ENCODE assay signal across 9 mouse cellular contexts in genomic region chr11:53769185-53769576, GRCm38 (mm10). TPM values are rescaled to one million over a fixed set of nuclear protein-coding genes. Genes with fewer than 3 reads are reported as not detected.
A peak's percentile ranks its signal among the peaks of the same experiment; 100 is the strongest.
DNase-seq lines count a peak whose midpoint lies in the region; ATAC-seq and TF ChIP-seq lines count a peak whose summit lies in the region.
"Had no signal": no experiment of that assay in that cellular context is flagged by ENCODE, and none has a peak within 500 bp of the region (broad histone marks: within the 10 kb centered on the region; RNA-seq: fewer than 3 reads in every experiment).

No protein-coding gene starts in this region.

- H3K4me2 ChIP-seq in heart, embryonic 16.5 days (ENCODE audit: low read depth, low read length): peak overlapping the region; percentile 65
- H3K4me2 ChIP-seq in liver, postnatal 0 days (ENCODE audit: low read depth, low read length): peak overlapping the region; percentile 79

- no peak for TF ChIP-seq POLR2A in heart, adult 2 months (IDR thresholded peaks at IDR 0.05; ENCODE audit: insufficient read depth, low read depth, low read length)

- peak; percentile 4 for ATAC-seq in CD4-positive, CD25-positive, alpha-beta regulatory T cell, adult 4 months
- no peak for ATAC-seq in heart, embryonic 16.5 days (replicated peaks; ENCODE audit: extremely low read depth, insufficient read depth, low FRiP score)
- ATAC-seq in liver, postnatal 0 days: no peak
- ATAC-seq in erythroblast, adult 5-6 weeks (replicated peaks; ENCODE audit: low FRiP score, poor library complexity, severe bottlenecking): no peak

- H3K27me3 ChIP-seq in heart, adult 2 months (ENCODE audit: control insufficient read depth, insufficient read depth, low read length): no peaks in the 10 kb centered on the region
- H3K27me3 ChIP-seq in heart, embryonic 16.5 days (ENCODE audit: control insufficient read depth, insufficient read depth, low read length): no peaks in the 10 kb centered on the region
- H3K27me3 ChIP-seq in liver, postnatal 0 days (ENCODE audit: insufficient read depth, low read length): no peaks in the 10 kb centered on the region

- no peaks in the 10 kb centered on the region for H3K9me3 ChIP-seq in heart, embryonic 16.5 days (replicated peaks; ENCODE audit: control insufficient read depth, low read length)
- H3K9me3 ChIP-seq in liver, postnatal 0 days (ENCODE audit: low read length): no peaks in the 10 kb centered on the region

- DNase-seq in heart, adult 2 months: no peak
- DNase-seq in heart, adult 9 months (ENCODE audit: low spot score in 2 of 2): no peak
- DNase-seq in liver, postnatal 0 days: no peak
- DNase-seq in spleen, adult 18-20 months: no peak
- DNase-seq in right cerebral cortex, postnatal 14 days: no peak

- peaks cover 22% of the 10 kb centered on the region for H3K4me1 ChIP-seq in heart, adult 2 months (ENCODE audit: control insufficient read depth, insufficient read depth, low read length)
- peaks cover 22% of the 10 kb centered on the region for H3K4me1 ChIP-seq in heart, embryonic 16.5 days (ENCODE audit: control insufficient read depth, insufficient read depth, low read length)
- H3K4me1 ChIP-seq in liver, postnatal 0 days (ENCODE audit: insufficient read depth): peaks cover 31% of the 10 kb centered on the region

- peak overlapping the region; percentile 23 for H3K9ac ChIP-seq in heart, adult 2 months (ENCODE audit: low read depth, low read length)
- peak overlapping the region; percentile 79 for H3K9ac ChIP-seq in heart, embryonic 16.5 days (ENCODE audit: low read length)
- H3K9ac ChIP-seq in liver, postnatal 0 days (replicated peaks): peak overlapping the region; percentile 64

- no peak for TF ChIP-seq CTCF in heart, adult 2 months (IDR thresholded peaks at IDR 0.05)
- no peak for TF ChIP-seq CTCF in liver, postnatal 0 days (IDR thresholded peaks at IDR 0.05; ENCODE audit: low read depth)

- intact Hi-C loops in heart, adult 2 months (cut with DNase I): loop anchor here (10.0 kb wide), 1 partner anchor 346 kb away; no protein-coding TSS in a partner anchor

- 0 out of 2 replicates have a peak, but pooled peaks cover 1% of the 10 kb centered on the region for H3K79me2 ChIP-seq in heart, adult 2 months (replicated peaks; ENCODE audit: control insufficient read depth, insufficient read depth, low read length)

- peak overlapping the region; percentile 99 for H3K27ac ChIP-seq in heart, adult 2 months
- H3K27ac ChIP-seq in heart, embryonic 16.5 days (ENCODE audit: low read length): peak overlapping the region; percentile 33; the same call in 1 of the 2 replicates
- peak overlapping the region; percentile 97 for H3K27ac ChIP-seq in liver, postnatal 0 days (ENCODE audit: low read depth)

- no peak for TF ChIP-seq EP300 in heart, adult 2 months (IDR thresholded peaks at IDR 0.05; ENCODE audit: insufficient read depth, low read depth, low read length)
- no peak for TF ChIP-seq EP300 in liver, postnatal 0 days (IDR thresholded peaks at IDR 0.05; ENCODE audit: low read depth)

- H3K36me3 ChIP-seq in heart, adult 2 months (ENCODE audit: control insufficient read depth, insufficient read depth, low read length): peaks cover 7% of the 10 kb centered on the region
- H3K36me3 ChIP-seq in heart, embryonic 16.5 days (ENCODE audit: control insufficient read depth, insufficient read depth): peaks cover 6% of the 10 kb centered on the region; the same call in 1 of the 2 replicates
- peaks cover 18% of the 10 kb centered on the region for H3K36me3 ChIP-seq in liver, postnatal 0 days (replicated peaks; ENCODE audit: insufficient read depth, low read length)

- peak overlapping the region; percentile 74 for H3K4me3 ChIP-seq in heart, adult 2 months
- H3K4me3 ChIP-seq in heart, embryonic 16.5 days (ENCODE audit: low read length): peak overlapping the region; percentile 89
- H3K4me3 ChIP-seq in liver, postnatal 0 days (ENCODE audit: low read depth, low read length): peak overlapping the region; percentile 80

- 67% methylated on average over 12 of the region's 12 CpGs for WGBS in heart, adult 2 months
- WGBS in heart, embryonic 16.5 days: 52% methylated on average over 12 of the region's 12 CpGs
- 51% methylated on average over 12 of the region's 12 CpGs for WGBS in liver, postnatal 0 days (ENCODE audit: insufficient replicate concordance)

RNA-seq across cellular contexts. Expression of gene Irf1, which starts 0.6 kb away (rescaled TPM):
- total RNA-seq in heart, adult 2 months (2021): 10 to 100 TPM; 15.2 to 19.7 TPM
- 20.5 and 28.6 TPM in 2 replicates for polyA plus RNA-seq in heart, adult 2 months (2012; rRNA removed)
- 100 to 1,000 TPM; 310 to 397 TPM for polyA plus RNA-seq in CD4-positive, CD25-positive, alpha-beta regulatory T cell, adult 4 months (2017; shearing (Covaris generic))
- polyA plus RNA-seq in heart, embryonic 16.5 days (2015; fragmentation: Nextera tagmentation; extraction: Ambion mirVana): 17.2 and 25.7 TPM in 2 replicates
- polyA plus RNA-seq in liver, postnatal 0 days (2015; fragmentation: Nextera tagmentation; extraction: Ambion mirVana): 22.0 and 24.5 TPM in 2 replicates
- 8.8 and 17.8 TPM in 2 replicates for total RNA-seq in erythroblast, adult 5-6 weeks (2015; ENCODE audit: low replicate concordance)
- total RNA-seq in erythroblast, adult 5-6 weeks (2017; ENCODE audit: low replicate concordance): 15.9 and 22.7 TPM in 2 replicates

RNA-seq across cellular contexts. Expression of gene Gm17334, which starts 3.8 kb away (rescaled TPM):
- under 1 TPM in 1 of 2 experiments, not detected in 1; 0.47 TPM for total RNA-seq in heart, adult 2 months (2021)
- polyA plus RNA-seq in heart, adult 2 months (2012; rRNA removed): 1.4 and 1.8 TPM in 2 replicates
- polyA plus RNA-seq in CD4-positive, CD25-positive, alpha-beta regulatory T cell, adult 4 months (2017; shearing (Covaris generic)): 1 to 10 TPM; 6.1 to 9.8 TPM
- polyA plus RNA-seq in heart, embryonic 16.5 days (2015; fragmentation: Nextera tagmentation; extraction: Ambion mirVana): 0.16 and 0.53 TPM in 2 replicates
- 0.12 and 0.23 TPM in 2 replicates for polyA plus RNA-seq in liver, postnatal 0 days (2015; fragmentation: Nextera tagmentation; extraction: Ambion mirVana)
- total RNA-seq in erythroblast, adult 5-6 weeks (2015; ENCODE audit: low replicate concordance): not detected in 2 replicates
- total RNA-seq in erythroblast, adult 5-6 weeks (2017; ENCODE audit: low replicate concordance): not detected in 2 replicates

RNA-seq across cellular contexts. Expression of gene Il5, which starts 48.6 kb away (rescaled TPM):
- not detected for total RNA-seq in heart, adult 2 months (2021)
- 0.12 and 0.21 TPM in 2 replicates for polyA plus RNA-seq in heart, adult 2 months (2012; rRNA removed)
- not detected for polyA plus RNA-seq in CD4-positive, CD25-positive, alpha-beta regulatory T cell, adult 4 months (2017; shearing (Covaris generic))
- polyA plus RNA-seq in heart, embryonic 16.5 days (2015; fragmentation: Nextera tagmentation; extraction: Ambion mirVana): not detected in 2 replicates
- polyA plus RNA-seq in liver, postnatal 0 days (2015; fragmentation: Nextera tagmentation; extraction: Ambion mirVana): not detected in 2 replicates
- total RNA-seq in erythroblast, adult 5-6 weeks (2015; ENCODE audit: low replicate concordance): not detected in 2 replicates
- total RNA-seq in erythroblast, adult 5-6 weeks (2017; ENCODE audit: low replicate concordance): not detected in 2 replicates
- total RNA-seq: layer of hippocampus, postnatal 25 days had no signal

Comparison
In these comparisons a context has a peak if more than half of its experiments do, and no peak if none do; other contexts are left out.
1. H3K27ac ChIP-seq: peak in every context shown above with its lines; median percentile 99 in heart, adult 2 months; 97 in liver, postnatal 0 days; 33 in heart, embryonic 16.5 days.
2. H3K9ac ChIP-seq: peak in every context shown above with its lines; median percentile 79 in heart, embryonic 16.5 days; 64 in liver, postnatal 0 days; 23 in heart, adult 2 months.
3. RNA of gene Irf1, which starts 0.6 kb away (polyA plus RNA-seq): 310 to 397 TPM in CD4-positive, CD25-positive, alpha-beta regulatory T cell, adult 4 months; 17.2 to 25.7 TPM in heart, embryonic 16.5 days, 22.0 to 24.5 TPM in liver, postnatal 0 days and 20.5 to 28.6 TPM in heart, adult 2 months; every median in the first group is over 10 times any median in the second.
4. Peak in every context shown above with its lines, with median percentiles within 50 percentile points of each other: H3K4me3 ChIP-seq.